Mouse (Mus musculus): ENCODE results near the gene Fam45a. TPM values are rescaled to one million over a fixed set of nuclear protein-coding genes. Genes with fewer than 3 reads are reported as not detected.
A peak's percentile ranks its signal among the peaks of the same experiment; 100 is the strongest.

Fam45a gene
- 10 to 100 TPM; 40.1 to 42.9 TPM for total RNA-seq (2021)
- long read RNA-seq, experiment 1, transcript Fam45a-201 (9 exons, 2,307 nt) = major isoform, 7 of 12 reads
- long read RNA-seq, experiment 1, partial matches to known transcripts = 1 of 12 reads
- long read RNA-seq, experiment 1, other reads (novel, unspliced or antisense) = 1 of 12 reads
- long read RNA-seq, experiment 2, transcript Fam45a-201 (9 exons, 2,307 nt) = major isoform, 8 of 12 reads
- long read RNA-seq, experiment 2, partial matches to known transcripts = 0 of 12 reads
- long read RNA-seq, experiment 2, other reads (novel, unspliced or antisense) = 2 of 12 reads

DNA sequence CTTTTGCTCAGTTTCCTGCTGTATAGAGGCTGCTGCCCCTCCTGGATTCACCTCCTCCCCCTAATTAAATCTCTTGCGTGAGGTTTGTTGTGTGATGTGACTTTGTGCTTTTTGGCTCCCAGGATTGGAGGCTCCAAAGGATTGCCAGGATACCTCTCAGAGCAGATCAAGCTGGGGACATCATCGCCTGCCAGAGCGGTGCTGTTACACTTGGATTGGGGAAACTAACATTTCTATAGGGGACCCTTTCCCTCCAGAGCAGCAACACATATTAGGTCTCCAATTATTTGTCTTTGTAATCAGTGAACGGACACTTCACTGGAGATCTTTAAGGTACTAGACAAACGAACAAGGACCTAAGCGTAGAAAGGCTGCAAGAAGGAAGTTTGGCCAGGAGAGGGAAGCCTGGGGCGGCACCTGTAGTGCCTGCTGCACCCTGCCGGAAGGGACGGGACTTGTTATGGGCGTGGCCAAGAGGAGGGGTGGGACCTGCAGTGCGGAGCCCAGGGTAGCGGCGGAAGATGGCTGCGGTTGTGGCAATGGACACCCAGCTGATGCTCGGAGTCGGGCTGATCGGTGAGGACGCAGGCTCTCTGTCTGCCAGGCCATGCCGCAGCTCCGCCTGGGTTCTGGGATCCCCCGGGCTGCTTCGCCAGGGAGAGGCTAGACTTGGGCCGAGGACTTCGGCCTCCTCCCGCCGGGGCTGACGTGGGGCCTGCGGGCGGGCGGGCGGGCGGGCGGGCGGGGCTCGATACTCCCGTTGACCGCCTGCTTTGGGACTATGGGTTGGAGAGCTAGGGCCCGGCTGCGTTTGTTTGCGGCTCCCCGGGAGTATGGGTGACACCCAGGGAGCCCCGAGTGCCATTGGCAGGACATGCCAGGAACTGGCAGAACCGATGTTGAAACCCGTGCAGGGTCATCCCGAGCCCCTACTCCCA lies at the start of gene Fam45a:
TSS of gene Fam45a (plus strand) at position 488 of the 938 bp plus-strand sequence.
- peak; percentile 93 to 96 for DNase-seq

DNA sequence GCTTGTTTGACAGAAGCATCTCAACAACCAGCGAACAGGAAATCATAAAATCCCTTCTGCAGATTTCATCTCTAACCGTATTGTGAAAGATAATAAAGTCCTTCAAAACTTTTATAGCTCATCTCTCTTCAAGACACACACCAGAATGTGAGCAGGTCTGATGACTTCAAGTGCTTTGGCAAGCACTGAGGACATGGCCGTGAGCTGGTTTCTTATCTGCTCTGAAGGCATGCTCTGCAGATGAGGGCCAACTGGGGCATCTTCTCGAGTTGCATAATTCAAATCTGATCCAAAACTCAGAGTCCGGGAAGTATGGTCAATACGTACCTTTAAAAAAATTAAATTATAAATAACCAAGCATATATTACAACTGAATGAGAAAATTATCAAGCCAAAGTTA lies 38.0 kb upstream of the Fam45a start:
- peak; percentile 32 to 68 for DNase-seq

GRCm38 (mm10) chr19:60782034-60782433 lies 29.4 kb upstream of the Fam45a start:
- no peak for DNase-seq

DNA sequence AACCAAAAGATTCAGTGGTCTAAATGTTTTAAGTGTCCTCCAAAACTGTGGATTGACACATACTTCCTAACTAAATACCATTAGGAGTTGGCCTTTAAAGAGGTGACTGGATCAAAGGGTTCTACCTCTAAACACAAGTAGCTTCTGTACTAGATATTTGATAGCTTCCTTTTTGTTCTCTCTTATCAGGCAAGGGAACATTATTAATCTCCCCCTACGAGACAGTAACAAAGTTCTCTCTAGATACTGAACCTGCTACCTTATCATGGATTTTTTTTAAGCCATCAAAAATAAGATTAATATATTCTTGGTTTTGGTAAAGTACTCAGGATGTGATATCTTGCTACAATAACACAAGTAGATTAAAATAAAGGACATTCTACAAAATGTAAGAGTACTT lies 26.7 kb upstream of the Fam45a start:
- no peak for DNase-seq

DNA sequence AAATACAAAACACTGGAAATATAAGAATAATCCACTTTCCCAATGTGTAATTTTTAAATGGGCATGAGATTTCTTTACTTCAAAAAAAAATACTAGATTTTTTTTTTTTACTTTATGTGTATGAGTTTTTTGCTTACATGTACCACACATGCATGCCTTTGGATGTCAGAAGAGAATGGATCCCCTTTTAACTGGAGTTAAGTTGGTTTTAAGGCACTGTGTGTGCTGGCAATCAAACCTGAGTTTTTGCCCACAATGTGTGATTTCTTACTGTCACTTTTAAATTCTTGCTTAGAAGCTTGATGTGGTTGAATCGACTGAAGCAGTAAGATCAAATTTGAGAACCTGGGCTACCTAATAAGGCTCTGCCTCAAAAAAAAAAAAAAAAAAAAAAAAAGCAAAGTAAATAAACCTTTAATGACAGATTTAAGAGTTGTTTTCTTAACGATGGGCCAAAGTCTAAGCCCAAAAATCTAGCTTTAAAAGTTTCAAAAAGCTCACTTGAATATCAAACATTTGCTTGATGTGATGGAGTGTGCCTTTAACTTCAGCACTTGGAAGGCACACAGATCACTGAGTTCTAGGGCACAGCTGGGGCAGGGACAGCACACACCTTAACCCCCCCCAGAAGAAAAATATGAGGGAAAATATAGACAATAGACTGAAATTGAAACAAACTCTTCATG lies 23.8 kb upstream of the Fam45a start:
- no peak for DNase-seq

GRCm38 (mm10) chr19:60788214-60788960 lies 23.0 kb upstream of the Fam45a start:
- no peak for DNase-seq

GRCm38 (mm10) chr19:60789452-60789851 lies 21.9 kb upstream of the Fam45a start:
- DNase-seq = no peak

DNA sequence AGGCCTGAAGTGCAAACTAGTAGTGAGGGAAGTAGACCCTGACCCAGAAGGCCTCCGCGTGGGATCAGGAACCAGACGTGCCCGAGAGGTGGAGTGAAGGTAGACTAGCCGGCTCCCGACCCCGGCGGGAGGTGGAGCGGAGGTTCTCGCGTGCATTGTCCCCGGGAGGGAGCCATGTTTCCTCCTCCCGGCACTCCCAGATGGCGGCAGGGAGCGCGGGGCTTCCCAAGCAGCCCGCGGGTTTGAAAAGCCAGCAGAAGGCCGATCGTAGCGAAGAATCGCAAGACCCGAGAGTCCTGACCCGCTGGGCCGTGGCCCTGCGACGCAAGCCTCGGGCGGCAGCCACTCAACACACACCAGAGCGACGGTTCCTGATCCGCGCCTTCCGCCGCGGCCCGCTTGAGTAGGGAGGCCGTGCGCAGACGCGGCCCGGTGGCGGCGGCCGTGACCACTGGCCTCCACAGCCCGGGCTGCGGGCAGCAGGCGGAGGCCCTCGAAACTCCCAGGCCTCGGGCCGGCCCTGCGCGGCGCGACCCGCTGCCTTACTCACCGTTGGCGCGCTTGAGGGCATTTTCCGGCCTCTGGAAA lies 21.4 kb upstream of the Fam45a start:
- peak; percentile 57 to 68 for DNase-seq

DNA sequence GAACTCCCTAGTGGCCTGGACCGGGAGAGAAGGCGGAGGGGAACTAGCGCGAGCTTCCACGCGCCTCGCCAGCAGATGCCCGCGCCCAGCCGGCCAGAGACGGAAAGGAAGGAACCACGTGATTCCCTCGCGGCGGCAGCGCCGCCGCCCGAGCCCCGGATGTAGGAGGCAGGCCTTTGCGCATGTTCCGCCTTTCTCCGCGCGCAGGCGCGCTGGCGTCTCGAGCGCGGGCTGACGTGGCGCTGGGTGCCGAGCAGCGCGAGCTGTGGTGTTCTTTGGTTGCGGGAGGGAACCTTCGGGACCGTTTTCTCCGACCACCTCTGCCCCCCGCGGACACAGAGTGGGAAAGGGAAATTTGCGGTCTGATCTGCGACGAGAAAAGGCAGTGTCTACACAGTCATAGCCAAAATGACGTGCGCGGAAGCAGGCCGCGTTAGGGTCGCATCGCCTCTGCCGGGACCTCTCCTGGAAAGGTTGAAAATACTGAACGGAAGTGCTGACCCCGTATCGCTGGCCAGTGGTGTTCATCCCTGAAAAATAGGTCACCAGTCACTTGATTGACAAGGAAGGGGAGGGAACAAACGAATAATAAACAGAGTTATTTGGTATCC lies 20.7 kb upstream of the Fam45a start, which contains the start of gene Eif3a:
TSS of gene Eif3a (minus strand) at position 108 of the 611 bp plus-strand sequence.
- DNase-seq = peak; percentile 95

- DNase-seq = no peak
These were observed 20.2 kb upstream of the Fam45a start for GRCm38 (mm10) chr19:60791164-60791563.

DNA sequence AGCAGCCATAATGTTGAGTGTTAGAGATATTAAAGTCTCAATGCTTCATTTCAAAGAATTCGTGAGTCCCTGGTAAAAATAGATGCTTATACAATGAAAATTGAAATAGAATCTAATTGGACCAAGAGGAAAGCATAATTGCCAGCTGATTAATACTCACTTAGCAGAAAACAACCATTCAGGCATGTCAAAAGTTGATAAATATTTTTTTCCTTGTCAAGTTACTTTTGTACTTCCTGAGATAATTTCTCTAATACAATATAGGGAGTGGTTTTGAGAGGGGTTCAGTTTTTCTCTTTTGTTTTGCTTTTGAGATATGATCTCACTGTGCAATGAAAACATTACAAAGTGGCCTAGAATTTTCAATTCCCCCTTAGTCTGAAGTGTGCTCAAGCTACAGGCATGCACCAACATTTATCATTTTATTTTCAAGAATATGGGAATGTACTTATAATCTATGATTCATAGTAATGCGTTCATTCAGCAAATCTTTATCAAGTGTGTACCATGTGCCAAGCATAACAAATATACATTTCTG lies 18.1 kb upstream of the Fam45a start:
- no peak for DNase-seq

- peak; percentile 50 to 59 for DNase-seq
These were observed 16.1 kb upstream of the Fam45a start for GRCm38 (mm10) chr19:60795244-60795643.

DNA sequence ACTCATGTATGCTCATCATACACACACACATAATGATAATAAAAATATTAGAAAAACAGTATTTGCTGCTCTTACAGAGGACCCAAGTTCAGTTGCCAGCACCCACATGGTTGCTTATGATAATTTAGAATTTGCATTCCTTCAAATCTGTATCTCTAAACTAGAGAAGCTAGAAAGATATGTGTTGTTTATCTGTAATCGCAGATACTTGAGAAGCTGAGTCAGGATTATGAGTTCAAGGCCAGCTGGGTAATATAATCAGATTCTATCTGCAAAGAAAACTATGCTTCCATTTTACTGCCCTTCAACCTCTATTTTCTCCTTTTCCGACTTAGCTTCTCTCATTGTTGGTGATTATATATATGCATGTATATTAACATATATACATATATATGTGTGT lies 14.0 kb upstream of the Fam45a start:
- DNase-seq = no peak

DNA sequence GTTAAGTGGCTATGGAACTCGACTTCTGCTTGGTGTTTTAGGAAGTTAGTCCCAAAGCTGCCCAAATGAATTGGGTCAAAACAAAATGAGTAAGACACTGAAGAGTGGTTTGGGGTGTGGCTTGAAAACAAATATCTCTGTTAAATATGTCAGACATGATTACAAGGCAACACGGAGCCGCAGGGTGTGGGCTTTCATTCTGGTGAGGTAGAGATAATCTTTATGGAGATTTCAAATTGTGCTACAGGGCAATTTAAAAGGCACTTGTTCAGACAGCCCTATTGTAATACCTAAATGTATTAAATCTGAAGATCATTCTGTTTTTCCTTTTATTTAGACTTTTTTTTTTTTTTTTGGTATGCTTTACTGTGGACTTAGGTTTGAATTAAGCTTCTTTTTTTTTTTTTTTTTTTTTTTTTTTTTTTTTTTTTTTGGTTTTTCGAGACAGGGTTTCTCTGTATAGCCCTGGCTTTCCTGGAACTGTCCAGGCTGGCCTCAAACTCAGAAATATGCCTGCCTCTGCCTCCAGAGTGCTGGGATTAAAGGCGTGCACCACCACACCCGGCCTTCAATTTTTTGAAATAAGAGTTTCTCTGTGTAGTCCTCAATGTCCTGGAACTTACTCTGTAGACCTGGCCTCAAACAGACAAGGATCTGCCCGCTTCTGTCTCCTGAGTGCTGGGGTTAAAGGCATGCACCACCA lies 11.4 kb upstream of the Fam45a start:
- DNase-seq = no peak

DNA sequence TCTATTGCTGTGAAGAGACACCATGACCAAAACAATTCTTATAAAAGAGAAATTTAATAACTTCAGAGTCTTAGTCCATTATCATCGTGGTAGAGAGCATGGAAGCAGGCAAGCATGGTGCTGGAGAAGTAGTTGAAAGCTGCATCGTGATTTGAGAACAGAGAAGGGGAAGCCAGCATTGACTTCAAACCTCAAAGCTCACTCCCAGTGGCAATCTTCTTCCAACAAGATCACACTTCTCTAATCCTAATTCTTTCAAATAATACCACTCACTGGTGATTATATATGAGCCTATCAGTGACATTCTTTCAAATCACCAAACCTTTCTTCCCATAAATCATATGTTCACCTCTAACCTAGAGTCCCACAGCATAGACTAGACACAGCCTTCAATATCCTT lies 6.5 kb upstream of the Fam45a start:
- no peak for DNase-seq

DNA sequence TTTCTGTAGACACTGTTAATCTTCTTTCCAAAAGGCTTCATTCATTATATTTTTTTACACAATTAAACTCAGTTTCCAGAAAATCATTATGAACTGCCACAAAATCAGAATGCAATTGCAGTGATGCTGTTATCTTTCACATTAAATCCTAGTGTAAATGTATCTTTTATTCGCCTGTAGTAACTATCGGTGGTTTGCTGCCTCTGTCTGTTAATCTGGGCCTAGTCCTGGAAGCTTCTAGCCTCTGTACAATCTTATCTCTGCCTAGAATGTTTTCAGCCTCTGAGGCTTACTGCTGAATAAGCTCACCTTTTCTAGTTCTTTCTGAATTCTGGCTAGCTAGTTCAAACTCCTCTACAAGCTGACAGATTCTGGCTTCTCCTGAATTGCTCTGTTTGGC lies 1.5 kb upstream of the Fam45a start:
- DNase-seq = no peak

DNA sequence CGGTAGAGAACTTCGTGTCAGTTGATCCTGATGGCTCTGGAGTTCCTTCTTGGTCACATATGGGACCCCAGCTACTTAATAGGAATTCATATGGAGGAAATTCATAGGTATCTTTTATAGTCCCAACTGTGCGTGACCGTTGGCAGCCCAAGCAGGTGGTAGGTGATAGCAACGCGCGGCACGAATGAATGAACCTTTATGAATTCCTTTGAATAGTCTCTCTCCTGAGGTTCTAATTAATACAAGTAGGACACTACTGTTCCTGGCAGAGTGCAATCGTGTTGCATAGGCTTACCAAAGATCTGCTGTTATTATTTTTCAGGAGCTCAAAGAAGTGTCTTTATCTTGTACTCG lies 628 bp downstream of the Fam45a start:
- DNase-seq = no peak

DNA sequence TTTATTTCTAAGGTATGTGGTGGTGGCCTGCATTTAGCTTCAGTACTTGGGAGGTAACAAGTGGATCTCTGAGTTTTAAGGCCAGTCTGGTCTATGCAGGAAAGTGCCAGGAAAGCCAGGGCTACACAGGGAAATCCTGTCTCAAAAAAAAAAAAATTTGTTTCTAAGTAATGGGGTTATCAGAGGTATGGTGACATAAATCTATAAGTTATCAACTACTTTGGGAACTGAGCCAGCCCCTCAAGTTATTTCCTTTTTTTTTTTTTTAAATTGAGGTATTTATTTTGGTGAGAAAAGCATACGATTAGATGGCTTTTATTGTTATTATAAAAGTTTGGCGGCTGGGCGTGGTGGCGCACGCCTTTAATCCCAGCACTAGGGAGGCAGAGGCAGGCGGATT lies 1.7 kb downstream of the Fam45a start:
- no peak for DNase-seq

GRCm38 (mm10) chr19:60818677-60819076 lies 7.3 kb downstream of the Fam45a start:
- no peak for DNase-seq

DNA sequence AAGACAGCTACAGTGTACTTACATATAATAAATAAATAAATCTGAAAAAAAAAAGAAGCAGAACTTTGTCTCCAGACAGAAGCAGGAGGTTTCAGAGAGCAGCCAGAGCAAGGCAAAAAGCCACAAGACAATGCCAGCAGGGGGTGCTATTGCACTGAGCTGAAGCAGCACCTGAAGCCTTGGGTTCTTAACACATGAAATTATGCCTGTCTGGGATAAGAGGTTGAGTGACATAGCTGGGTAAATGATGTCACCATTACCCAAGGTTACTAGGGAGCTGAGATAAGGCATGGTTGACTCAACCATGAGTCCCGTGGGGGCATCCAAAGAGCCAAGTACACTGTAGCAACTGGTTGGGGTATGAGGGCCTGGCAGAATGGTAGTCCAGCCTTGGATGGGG lies 26.4 kb downstream of the Fam45a start:
- DNase-seq = peak; percentile 92 to 93
